Mouse (Mus musculus): ENCODE data around the gene Morn1.

The Morn1 gene

DNA sequence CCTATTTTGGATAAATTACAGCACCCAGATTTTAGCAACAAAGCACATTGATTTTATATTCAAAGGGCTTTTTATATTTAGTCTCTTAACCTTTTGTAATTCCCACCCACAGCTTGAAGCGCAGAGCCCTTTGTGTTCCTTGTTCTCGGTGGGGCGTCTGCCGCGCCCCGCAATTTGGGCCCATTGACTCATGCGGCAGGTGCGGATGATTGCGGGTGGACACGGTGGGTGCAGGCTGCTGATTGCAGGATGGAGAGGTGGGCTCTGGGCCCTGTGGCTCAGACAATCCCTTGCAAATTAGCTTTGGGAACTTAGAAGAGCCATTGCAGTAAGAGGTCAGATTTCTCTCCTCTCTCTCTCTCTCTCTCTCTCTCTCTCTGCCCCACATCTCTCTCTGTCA is 31.9 kb downstream of the Morn1 start:
- no peak for DNase-seq (ENCODE audit: low spot score)

DNA sequence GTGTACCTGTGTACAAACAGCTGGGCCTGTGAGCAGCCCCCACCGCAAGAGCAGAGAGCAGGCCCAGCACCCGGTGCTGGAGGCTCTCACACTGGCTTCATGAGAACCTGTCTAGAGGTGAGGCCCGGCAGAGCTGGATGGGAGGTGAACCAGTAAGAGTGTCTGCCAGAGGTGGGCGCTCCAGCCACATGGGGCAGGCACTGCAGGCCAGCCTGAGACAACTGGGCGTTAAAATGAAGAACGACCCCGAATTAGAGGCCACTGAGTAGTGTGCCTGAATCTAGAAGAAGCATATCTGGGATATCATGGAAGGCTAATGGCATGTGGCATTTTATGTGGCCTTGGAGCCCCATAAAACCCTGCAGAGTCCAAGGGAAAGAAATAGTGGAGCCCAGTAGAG is 33.7 kb downstream of the Morn1 start:
- DNase-seq (ENCODE audit: low spot score), result no peak

DNA sequence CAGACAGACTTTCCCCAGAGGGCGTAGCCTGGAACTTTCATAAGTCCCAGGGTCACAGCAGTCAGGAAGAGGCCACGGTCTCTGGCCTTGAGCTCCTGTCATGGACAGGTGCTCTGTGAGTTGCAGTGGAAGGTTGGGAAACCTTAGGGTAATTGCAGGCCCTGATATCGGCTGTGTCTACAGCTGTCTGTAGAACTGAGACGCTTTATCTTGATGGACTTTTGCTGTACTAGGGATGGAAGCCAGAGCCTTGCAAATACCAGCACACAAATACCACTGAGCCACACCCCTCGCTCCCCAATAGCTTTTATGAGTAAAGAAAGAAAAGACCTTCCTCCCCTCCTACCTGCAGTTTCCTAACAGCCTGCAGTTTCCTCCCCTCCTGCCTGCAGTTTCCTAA is 34.2 kb downstream of the Morn1 start:
- DNase-seq (ENCODE audit: low spot score), result peak; percentile 84

DNA sequence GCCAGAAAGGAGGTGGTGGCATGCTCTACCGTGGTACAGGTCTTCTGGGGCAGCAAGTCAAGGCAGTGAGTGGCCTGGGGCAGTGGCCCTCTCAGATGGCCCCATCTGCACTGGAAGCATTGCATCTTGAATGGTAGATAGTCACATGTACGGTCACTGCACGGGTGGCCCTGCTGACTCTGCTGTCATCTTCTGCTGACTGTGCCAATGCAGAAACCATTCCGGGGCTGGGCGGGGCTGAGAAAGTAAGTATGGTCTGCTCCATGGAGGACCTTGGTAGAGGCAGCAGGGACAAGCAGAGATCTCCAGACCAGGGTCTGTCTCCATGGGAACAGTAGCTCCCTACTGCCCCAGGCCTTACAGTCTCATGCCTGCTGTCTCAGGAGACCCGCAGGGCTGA is 34.8 kb downstream of the Morn1 start:
- DNase-seq (ENCODE audit: low spot score), result peak; percentile 55

DNA sequence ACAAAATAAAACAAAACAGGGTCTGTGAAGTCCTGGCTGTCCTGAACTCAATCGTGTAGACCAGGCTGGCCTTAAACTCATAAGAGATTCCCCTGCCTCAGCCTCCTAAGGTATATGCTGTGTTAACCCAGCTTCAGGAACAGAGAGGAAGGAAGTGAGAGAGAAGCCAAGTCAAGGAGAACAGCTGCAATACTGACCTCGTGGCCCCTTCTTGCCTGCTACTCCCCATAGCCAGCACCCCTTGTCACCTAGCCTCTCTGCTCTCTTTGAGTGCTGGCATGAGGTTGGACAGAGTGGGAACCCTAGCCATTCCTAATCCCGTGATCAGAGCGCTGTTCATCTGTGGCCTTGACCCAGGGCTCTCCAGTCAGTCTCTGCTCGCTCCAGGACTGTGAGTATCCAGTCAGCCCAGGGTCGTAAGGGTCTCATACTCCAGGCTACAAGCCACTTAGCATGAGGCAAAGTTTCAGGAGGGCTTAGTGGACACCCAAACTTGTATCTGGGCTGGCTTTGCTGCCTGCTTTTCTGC is 35.6 kb downstream of the Morn1 start:
- no peak for DNase-seq (ENCODE audit: low spot score)

DNA sequence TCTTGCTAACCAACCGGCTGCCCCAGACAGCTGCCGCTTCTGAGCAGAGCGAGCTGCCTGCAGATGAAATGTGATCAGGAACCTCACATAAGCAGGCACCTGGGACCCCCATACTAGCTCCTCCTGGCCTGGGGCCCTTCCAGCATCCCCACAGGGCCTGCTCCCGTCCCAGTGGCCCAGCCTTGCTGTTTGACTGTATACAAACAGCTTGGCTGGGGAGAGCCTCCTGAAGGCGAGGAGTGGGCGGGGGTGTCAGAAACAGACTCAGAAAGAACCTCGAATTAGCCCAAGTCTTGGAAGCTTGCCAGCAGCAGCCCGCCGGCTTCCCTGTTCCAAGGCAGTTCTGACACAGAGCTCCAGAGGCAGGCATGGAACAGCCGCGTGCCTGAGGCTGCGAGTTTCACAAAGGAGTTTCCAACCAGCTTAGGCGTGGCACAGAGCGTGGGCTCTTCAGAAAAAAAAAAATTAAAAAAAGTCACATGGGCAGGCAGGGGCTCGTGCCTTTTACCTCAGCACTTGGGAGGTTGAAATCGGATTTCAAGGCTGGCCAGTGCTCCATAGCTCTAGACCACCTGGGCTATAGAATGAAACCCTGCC is 36.2 kb downstream of the Morn1 start:
- peak; percentile 66 for DNase-seq (ENCODE audit: low spot score)

DNA sequence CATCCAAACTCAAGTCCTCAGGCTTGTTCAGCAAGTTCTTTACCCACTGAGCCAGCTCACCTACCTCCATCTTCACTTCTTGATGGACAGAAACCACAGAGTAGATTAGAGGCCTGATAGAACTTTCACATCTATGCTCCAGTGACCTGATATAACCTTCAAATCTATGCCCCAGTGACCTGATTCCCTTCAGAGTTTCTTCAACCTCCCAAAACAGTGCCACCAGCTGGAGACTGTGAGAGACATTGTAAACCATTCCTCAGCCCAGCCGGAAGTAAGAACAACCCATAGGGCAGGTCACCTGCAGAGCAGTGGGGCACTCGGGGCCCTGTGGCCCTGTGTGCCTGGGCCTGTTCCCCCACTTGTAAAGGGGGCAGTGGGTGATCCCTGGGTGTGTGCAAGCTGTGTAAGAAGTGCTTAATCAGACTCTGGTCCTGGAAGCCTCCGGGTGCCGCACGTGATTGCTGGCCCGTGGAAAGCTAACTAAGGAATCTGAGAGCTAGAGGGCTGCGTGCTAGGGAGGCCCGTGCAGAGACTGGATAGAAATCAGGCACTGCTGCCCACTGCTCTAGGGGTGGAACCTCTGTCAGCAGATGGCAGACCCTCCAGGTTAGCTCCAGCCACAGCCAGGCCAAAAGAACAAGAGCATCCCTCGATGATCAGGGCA is 37.6 kb downstream of the Morn1 start:
- no peak for DNase-seq (ENCODE audit: low spot score)

DNA sequence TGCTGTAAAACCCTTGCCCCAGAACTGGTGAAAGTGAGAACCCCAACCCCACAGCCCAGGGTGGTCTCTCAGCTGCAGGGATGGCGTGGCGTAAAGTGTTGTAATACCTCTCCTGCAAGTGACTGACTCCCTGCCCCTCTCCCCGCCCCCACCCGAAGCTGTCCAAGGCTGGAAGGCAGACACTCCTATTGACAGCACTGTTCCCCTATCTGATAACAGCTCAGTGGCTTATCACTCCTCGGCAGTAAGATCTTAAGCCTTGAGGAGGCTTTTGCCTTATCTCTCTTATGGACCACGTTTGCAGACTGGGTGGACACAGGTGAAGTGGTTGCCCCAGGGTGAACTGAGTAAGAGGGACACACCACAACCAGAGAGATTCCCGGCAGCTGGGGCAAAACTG is 38.9 kb downstream of the Morn1 start:
- peak; percentile 78 for DNase-seq (ENCODE audit: low spot score)

DNA sequence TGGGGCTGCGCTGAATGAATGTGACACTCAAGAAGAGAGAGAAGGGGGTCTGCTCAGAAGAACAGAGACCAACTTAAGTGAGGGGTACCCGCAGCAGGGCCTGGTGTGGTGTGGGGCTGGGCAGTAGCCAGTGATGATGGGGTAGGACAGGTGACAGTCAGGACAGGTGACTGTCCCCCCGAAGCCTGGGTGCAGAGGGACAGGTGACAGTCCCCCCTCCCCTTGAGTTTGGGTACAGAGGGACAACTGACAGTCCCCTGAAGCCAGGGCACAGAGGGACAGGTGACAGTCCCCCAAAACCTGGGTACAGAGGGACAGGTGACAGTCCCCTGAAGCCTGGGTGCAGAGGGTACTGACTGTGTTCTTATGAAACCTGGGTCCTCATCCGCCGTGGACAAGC is 39.8 kb downstream of the Morn1 start:
- DNase-seq (ENCODE audit: low spot score), result no peak

DNA sequence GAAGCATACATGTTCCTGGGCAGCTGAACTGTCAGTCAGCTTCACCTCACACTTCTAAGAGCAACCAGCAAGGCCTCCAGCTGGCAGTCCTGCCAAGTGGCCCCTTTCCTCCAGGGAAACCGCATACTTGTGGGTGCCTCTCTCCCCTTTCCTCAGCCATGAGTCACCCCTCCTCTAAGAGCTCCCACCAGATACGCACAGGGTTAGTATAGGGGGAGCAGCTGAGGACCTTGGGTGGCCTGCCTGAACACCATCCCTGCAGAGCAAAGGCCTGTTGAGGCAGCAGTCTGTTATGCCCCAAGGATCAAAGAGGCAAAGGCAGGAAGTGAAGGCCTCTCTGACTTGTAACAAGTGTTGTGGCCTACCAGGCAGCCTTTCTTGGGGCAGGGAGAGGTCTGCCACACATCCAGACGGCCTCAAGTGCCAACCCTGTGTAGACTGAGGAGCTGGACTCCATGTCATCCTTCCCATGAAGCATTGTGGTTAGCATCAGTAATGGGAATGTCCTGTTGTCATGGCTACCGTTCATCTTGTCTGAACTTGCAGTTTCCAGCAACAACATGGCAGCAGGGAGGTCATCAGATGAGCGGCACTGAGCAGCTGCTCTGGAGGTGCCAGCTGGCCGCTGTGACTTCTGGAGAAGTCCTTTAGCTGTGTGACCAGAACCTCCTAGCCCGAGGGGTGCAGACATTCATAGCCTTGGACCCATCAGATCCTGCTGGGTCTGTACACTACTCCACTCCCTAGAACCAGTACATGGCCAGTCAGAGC is 40.4 kb downstream of the Morn1 start:
- no peak for DNase-seq (ENCODE audit: low spot score)

DNA sequence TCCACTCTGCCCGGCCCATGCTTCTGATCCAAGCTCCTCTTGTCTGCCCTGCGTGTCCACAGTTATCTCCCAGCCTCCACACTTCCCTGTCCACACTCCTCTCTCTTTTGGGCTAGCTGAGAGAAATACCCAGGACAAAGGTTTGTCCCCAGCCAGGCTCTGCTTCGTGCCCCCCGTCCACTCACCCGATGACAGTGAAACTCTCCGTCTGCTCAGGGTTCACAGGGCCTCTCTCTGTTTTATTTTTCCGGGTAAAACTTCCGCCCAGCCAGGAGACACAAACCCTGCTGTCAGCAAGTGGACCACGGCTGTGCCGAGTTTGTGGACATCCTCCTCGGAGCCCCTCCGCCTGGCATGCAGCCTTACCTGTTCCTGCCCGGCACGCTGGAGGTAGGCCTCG is 42.0 kb downstream of the Morn1 start:
- no peak for DNase-seq (ENCODE audit: low spot score)

DNA sequence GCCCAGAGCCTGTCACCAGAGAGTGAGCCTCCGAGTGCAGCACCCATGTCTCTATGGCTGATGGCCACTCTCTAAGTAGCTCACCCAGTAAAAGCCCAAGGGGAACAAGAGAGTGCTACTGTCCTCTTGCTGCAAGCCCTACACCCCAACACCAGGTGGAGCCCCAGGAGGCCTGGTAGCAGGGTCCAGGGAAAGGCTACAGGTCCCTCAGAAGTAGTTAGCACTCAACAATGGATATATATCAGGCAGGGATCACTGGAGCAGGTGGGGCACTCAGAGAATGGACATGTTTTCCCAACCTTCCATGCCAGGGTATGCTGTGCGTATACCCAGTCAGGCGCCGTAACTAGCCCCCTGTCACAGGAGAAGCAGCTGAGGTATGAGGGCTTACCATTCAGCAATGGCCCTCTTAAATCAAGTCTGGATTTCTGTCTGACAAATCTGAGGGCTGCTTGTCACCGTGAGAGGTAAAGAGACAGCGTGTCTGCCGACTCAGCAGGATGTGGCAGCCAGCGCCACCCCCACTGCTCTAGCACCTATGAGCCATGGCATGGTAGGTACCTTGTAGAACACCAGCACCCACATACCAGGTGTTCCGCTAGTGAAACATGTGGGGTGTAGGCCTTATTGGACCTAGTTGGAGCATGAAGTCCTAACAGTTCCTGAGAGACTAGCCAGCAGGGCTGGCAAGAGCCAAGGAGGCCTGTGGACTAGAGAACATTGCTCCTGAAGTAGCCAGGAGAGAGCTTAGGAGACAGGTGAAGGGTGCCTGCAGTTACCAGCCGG is 42.9 kb downstream of the Morn1 start:
- DNase-seq (ENCODE audit: low spot score), result no peak

DNA sequence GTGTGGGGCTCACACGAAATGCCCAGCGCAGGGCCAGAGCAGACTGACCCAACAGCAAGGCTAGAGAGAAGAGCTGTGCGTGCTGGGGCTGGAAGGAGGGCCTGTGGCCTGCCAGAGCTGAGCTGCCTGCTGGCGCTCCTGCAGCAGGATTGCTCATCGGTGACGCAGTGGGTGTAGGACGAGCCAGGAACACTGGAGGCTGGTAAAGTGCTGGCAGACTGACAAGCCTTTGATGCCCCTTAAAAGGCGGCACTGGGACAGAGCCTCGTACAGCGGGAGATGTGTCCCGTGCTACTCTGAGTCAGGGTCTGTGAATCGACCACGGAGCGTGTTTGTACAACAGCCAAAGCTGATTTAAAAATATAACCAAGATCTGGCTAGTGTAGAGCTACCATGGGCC is 43.6 kb downstream of the Morn1 start:
- DNase-seq (ENCODE audit: low spot score), result no peak

DNA sequence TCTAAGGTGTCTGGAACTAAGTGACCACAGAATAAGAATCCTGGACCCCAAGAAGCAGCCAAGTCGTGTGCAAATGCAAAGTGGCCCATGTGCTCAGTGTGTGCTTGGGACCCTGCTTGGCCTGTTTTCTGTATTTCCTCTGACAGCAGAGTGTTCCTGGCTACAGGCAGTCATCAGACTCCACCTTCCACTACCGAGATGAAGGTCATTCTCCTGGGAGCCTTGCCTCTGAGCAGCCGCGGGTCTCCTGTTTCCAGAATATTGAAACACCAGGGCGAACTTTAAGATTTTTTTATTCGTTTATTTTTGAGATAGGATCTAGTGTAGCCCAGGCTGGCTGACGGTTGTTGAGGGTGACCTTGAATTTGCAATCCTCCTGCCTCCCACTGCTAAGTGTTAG is 44.2 kb downstream of the Morn1 start:
- no peak for DNase-seq (ENCODE audit: low spot score)

DNA sequence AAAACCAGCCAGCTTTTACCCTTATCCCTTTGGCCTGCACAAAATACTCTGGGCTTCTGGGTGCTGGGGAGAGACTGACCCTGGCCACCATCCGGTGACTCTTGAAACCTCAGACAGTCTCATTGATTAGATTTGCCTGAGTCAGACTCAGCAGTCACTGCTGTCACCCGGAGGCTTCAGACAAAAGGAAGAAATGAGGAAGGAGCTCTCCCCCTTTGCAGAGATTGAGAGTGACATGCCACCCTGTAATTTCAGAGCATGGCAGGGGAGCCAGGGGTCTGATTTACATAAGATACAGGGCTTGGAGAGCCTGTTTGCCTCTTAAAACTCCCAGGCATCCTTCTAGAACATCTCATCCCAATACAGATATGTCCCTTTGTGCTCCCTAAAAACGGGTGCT is 46.8 kb downstream of the Morn1 start:
- DNase-seq (ENCODE audit: low spot score), result no peak

DNA sequence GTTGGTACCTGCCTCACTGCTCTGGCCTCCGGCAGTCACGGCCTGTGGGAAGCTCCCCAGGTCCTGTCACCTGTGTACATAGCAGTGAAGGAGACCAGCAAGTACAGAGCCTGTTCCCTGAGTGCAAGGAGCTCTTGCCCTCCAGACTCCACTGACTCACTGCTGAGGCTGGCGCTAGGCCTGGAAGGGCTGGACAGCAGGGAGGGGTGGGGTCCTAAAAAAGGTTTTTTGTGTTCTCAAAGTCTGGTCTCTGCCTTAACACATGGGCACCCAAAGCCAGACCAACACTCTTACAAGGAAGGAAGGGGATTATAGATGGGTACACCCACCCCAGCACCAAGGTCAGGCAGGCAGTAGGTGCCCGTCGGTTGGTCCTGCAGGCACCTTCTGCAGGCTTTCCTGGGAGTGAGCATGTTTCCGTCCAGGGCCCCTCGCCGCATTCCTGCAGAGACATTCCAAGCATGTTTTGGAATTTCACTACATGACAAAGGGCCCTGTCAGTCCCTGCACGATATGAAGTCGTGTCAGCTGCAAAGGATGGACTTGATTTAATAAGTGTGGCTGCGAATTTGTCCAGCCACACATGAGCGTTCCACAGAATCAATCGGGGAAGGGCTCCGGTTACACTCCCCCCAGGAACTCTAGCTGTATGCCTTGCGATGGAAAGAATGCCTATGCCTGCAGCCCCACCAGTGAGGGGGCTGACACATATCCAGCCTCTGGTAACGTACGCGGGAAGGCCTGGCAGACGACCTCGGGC is 47.5 kb downstream of the Morn1 start:
- DNase-seq (ENCODE audit: low spot score), result peak; percentile 67

DNA sequence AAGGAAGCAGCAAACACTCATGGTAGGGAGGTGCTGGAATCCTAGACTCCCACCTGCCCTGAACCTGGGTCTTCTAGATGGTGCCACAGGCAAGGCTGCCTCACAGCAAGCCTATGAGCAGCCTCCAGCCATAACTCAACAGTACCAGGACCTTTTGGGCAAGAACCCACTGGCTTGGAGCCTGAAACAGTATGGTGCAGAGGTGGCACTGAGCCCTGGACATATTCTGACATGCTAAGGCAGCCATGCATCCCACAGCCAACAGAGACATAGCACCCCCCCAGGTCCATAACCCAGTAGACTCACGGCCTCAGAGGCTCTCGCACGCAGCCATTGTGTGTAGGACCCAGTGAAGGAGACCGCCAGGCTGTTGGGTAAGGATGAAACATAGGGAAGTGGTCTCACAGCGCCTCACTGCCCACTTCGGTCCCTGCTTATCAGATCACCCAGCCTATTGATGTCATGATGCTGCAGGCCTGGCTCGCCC is 48.4 kb downstream of the Morn1 start:
- no peak for DNase-seq (ENCODE audit: low spot score)

DNA sequence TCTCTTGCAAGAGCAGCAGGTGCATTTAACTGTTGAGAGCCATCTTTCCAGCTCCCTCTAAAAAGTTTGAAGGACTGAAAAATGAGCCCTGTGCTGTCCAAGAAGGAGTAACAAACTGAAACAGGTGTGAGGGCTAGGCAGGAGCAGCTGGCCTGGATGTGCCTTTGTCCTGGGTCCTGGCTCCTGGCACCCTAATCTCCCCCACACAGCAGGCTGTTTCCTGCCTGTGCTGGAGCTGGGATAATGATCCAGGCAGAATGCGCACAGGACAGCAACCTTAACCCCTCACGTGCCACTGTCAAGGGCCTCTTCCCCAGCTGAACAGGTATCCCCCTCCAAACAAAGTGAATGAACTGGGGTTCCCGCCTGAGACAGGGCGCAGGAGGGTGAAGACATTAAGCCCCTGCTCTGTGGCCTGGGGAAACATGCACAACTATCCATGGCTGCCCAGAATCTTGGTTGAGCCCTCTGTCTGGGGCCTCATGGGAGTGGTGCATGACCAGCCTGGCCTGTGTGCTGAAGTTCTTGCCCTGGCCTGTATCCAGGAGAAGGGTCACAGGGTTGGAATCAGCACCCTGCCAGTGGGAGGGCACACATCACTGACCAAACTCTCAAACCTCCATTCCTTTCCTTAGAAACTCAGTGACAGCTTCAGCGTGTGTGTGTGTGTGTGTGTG is 49.7 kb downstream of the Morn1 start:
- no peak for DNase-seq (ENCODE audit: low spot score)

DNA sequence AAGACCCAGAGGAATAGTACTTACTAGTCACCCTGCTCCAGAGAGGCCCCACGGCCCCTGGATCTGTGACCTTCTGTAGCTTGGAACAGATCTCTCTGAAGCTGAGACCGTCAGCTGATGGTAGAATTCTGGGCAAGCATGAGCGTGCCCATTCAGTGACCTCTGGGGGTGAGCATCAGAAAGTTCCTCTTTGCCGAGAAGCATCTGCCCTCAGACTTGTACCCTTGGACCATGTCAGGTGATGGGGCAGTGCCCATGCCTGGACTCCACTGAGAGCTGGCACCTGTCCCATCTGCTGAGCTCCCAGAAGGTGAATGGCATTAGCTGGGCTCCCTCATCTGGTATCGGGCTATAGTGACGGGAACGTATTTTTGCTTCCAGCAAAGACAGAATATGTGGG is 51.5 kb downstream of the Morn1 start:
- no peak for DNase-seq (ENCODE audit: low spot score)

DNA sequence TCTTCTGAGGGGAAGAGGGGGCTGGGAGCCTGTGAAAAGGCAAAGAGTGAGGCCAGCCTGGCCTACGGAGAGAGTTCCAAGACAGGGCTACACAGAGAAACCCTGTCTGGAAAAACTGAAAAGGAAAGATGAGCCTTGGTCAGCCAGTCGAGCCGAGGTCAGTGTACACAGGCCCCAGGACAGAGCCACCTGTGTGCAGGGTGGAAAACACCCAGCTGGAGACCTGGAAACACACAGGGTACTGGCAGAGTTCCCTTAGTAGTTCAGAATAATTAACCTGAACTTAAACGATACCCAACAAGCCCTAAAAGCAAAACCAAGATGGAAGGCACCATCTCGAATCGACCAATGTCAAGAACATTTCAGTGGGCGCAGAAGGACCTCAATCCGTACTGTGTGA is 52.1 kb downstream of the Morn1 start:
- DNase-seq (ENCODE audit: low spot score), result no peak

All from yolk sac, embryonic 10.5 days (tissue).